Mouse (Mus musculus): ENCODE data around the gene Prps1l3.
A peak's percentile ranks its signal among the peaks of the same experiment; 100 is the strongest.
"Not testable (repeated sequence)": the region's sequence is repeated elsewhere in the genome, so short reads cannot be mapped to it uniquely, and the experiment has no call there.

Prps1l3 gene

GRCm38 (mm10) chr12:57230192-57230706 lies at the start of gene Prps1l3, which contains the start of gene Mipol1:
Gene Prps1l3 (plus strand): TSS chr12:57230412.
Gene Mipol1 (plus strand): TSS chr12:57230427.
- DNase-seq, result peak; percentile 90 to 92

DNA sequence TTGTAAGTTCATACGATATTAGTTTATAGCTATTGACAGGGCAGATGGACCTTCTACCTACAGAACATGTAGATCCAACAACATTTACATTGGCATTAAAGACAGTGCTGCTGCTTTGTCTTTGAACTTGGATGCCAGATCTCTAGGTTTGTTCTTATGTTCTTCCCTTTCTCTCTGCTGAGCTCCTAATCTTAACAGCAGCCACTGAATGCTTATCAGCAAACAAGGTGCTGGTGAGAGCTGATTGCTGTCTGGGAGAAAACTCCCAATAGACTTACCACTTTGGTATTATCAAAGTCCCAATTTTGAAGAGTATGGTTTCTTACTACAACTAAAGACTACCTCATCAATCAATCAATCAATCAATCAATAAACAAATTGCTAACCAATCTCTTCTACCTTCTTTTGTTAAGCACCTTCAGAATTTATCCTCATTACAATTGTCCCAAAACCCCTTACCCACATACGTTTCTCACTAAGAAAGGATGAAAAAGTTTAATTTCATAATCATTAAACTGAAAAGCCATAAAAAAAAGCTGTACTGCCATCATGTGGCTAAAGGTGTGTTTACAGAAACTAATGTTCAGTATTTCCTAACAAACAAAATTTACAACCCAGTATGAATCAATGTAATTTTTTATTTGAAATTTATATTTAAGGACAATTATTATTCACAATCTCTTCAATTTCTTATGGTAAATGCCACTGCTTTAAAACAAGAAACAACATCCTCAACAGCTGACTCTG lies 45.6 kb upstream of the Prps1l3 start:
- no peak for DNase-seq

GRCm38 (mm10) chr12:57185475-57185874 lies 44.7 kb upstream of the Prps1l3 start:
- DNase-seq, result no peak

GRCm38 (mm10) chr12:57186126-57186525 lies 44.1 kb upstream of the Prps1l3 start:
- no peak for DNase-seq

DNA sequence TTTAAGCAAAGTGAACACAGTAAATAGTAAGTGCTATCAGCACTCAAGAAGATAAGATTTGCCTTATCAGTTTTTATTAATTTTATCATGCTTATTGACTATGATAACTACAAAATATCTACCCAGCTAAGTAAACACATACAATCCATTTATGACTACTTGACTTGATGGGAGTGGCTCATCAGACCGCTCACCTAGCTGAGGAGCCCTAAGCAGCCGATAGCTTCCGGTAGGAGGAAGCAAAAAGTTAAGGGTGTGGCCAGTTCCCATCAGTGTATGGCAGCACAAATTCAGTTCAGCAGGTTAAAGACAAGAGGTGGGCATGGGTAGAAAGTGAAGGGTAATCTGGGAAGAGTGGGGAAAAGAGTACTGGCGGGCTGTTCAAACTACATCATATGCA lies 43.2 kb upstream of the Prps1l3 start:
- DNase-seq, result no peak

GRCm38 (mm10) chr12:57194609-57195008 lies 35.6 kb upstream of the Prps1l3 start:
- DNase-seq, result no peak

DNA sequence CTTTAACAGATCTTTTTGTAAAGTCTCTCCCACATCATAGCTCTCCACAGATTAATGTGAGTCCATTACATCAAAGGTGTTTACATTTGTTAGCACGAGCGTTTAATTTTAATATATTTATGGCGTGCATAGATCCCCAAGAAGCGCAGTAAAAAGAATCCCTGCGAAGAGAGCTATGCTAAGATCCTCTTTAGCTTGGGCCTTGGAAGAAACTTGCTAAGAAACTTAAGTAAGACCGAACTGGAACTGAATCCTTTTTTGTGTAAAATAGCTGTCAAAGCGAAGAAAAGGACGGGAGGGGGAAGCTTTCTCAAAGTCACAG lies 34.0 kb upstream of the Prps1l3 start:
- DNase-seq, result no peak

GRCm38 (mm10) chr12:57196608-57197362 lies 33.4 kb upstream of the Prps1l3 start:
- peak in 1 of 2 experiments; percentile 4 for DNase-seq

DNA sequence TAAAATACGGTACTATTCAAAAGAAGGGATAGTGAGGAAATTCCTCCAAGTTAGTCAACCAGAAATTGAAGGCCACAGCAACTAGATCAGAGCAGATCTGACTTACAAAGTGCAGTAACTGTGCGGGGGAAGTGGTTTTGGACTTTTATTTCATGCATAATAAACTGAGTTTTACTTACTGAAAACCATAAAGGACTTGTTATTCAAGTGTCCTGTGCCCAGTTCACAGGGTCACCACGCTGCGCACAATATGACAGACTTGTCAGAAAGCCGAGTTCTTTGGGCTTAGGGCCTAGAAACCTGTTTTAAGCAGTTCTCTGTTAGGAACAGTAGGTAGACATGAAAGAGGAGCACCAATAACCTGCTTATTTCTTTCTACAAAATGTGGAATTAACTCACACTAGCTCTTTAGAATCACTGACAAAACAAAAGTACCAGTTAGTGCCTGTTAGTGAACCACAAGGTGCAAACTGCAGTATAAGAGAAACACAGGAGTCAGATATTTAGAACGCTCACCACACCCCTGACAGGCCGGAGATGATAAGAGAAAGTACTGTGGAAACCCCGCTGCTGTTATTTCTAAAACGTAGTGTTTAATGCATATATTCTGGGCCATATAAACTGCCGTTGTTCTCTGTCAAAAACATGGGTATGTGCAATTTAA lies 32.7 kb upstream of the Prps1l3 start, which contains the start of gene Slc25a21:
Gene Slc25a21, minus strand, starts transcription at position 110 of the 664 bp plus-strand sequence.
- no peak for DNase-seq

DNA sequence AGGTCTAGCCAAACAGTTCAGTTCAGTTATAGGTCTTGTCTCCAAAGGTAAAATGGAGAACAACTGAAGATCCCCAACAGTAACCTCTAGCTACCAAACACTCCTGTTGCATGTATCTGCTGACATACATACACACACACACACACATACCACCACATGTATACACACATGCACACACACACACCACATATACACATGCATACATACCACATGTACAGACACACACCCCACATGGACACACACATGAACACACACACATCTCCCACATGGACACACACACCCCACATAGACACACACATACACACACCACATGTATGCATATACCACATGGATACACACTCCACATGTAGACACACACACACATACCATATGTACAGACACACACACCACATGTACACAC lies 31.9 kb upstream of the Prps1l3 start:
- no peak for DNase-seq

GRCm38 (mm10) chr12:57199427-57199826 lies 30.8 kb upstream of the Prps1l3 start:
- DNase-seq, result no peak

DNA sequence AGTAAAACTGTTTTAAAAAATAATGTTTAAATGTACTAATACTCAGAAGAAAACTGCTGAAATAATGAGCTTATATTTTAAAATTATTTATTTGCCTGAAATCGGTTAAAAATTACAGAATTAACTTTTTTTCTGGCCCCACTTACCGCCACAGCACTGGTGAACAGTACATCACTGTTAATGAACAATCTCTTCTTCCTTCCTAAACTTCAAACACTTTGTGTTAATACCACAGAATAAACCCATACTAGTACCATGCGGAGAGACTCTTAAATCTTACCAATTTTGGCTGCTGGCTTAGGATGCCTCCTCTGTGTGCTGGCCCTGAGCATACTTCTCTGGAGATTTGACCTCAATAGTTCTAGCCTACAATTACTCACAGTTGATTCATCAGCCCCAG lies 28.3 kb upstream of the Prps1l3 start:
- DNase-seq, result no peak

DNA sequence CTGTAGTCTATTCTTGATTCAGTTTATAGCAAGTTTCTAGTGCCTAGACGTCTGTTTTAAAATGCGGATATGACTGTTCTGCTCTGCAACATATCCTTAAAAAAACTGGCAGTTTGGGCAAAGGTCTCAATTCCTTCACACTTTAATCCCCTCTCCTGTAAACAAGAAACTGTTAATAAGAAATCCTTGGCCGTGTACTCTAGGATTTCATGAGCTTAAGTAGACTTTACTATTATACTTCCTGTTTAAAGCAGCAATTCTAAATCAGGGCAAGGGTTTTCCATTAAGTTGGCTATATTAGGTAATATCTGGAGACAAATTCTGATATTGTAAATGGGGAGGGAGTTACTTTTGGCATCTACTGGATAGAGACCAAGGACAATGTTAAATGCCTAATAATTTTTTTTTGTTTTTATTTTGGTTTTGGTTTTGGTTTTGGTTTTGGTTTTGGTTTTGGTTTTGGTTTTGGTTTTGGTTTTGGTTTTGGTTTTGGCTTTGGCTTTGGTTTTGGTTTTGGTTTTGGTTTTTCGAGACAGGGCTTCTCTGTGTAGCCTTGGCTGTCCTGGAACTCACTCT lies 25.8 kb upstream of the Prps1l3 start:
- no peak for DNase-seq

- peak; percentile 64 to 68 for DNase-seq
Observed at GRCm38 (mm10) chr12:57211353-57212311, 18.6 kb upstream of the Prps1l3 start.

DNA sequence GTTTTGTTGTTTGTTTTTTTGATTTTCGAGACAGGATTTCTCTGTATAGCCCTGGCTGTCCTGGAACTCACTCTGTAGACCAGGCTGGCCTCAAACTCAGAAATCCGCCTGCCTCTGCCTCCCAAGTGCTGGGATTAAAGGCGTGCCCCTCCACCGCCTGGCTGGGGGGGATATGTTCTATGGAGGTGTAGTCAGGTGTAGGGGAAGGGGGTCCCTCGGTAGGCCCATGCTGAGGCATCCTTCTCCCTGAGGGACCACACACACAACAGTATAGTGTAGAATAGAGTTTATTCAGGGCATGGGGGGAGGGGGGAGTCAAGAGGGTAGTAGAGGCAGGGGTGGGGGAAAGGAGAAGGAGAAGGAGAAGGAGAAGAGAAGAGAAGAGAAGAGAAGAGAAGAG lies 17.7 kb upstream of the Prps1l3 start:
- not testable (repeated sequence) for DNase-seq

- no peak for DNase-seq
Observed at GRCm38 (mm10) chr12:57226411-57226810, 3.8 kb upstream of the Prps1l3 start.

DNA sequence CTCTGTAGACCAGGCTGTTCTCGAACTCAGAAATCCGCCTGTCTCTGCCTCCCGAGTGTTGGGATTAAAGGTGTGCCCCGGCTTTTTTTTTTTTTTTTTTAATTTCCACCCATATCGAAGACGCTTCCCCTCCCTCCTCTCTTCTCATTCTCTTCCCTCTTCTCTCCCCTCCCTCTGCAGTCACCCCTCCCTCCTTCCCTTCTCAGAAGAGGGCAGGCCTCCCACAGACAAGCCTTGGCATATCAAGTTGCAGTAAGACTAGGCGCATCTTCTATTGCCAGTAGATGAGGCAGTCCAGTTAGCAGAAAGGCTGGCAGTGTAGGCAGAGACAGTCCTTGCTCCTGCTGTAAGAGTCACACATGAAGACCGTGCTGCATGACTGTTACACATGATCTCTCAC lies 2.4 kb upstream of the Prps1l3 start:
- no peak for DNase-seq

DNA sequence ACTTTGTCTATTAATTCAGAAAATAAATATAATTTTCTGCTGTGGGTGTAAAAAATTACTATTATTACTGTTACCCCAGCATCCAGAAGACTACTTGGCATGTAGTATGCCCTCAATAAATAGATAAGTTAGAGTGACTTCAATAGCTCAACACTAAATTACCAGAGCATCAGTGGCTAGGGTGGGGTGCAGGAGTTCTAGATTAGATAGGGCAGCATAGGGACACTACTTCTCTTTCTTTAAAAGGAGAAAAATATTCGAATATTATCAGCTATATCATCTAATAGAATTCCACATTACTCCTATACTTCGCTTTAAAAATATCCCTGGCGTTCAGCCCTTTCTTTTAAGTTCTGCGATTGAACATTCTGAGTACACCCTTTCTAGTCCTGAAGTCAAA lies 509 bp upstream of the Prps1l3 start:
- no peak for DNase-seq

DNA sequence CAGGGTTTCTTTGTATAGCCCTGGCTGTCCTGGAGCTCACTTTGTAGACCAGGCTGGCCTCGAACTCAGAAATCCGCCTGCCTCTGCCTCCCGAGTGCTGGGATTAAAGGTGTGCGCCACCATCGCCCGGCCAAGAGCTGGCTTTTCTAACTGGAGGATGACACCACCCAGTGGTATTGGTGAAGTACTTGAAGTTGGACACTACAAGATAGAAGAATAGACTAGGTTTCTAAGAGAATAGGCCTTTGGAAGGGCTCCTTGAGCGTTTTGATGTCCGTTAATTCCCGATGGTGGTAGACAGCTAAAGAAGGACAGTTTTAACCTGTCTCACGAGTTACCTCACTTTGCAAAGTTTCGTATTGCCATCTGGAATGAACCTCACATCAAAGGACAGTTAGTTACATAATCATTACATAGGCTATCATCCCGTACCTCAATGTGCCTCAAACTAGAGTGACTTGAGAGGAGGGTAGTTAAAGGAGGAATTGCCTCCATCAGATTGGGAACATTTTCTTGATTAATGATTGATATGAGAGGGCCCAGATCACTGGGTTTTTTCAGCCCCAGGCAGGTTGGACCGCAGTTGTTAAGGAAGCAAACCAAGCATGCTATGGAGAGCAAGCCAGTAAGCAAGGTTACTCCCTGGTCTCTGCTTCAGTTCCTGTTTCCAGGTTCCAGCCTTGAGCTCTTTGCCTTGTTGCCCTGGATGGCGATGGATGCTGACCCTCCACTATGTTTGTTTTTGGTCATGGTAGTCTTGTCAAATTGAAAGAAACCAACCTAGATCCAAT lies 1.1 kb downstream of the Prps1l3 start:
- DNase-seq, result peak; percentile 13 to 26

GRCm38 (mm10) chr12:57233386-57233785 lies 3.2 kb downstream of the Prps1l3 start:
- no peak for DNase-seq

All from thymus, postnatal 36 days (tissue).